Mouse (Mus musculus) erythroblast, embryonic 14.5 days (primary cell): ENCODE results near the gene Gng3.
"Not testable (repeated sequence)": the region's sequence is repeated elsewhere in the genome, so short reads cannot be mapped to it uniquely, and the experiment has no call there.

ENCODE experiments used
- GATA1 ChIP-seq: IDR thresholded peaks from 2 replicates; pipeline ENCODE4 v1.6.1; 2012; ENCODE audit warnings: low read length, inconsistent platforms, mixed read lengths
- TAL1 ChIP-seq: IDR thresholded peaks from 3 replicates; pipeline ENCODE4 v1.6.1; 2012; ENCODE audit warnings: low read length, inconsistent platforms, mixed read lengths

GRCm38 (mm10) chr19:8836327-8836726, 2.7 kb downstream of the Gng3 start:
- not testable (repeated sequence) for TF ChIP-seq GATA1, TAL1
